Mouse (Mus musculus): ENCODE measurements around the gene Pik3ca.
A peak's percentile ranks its signal among the peaks of the same experiment; 100 is the strongest.

The Pik3ca gene

DNA sequence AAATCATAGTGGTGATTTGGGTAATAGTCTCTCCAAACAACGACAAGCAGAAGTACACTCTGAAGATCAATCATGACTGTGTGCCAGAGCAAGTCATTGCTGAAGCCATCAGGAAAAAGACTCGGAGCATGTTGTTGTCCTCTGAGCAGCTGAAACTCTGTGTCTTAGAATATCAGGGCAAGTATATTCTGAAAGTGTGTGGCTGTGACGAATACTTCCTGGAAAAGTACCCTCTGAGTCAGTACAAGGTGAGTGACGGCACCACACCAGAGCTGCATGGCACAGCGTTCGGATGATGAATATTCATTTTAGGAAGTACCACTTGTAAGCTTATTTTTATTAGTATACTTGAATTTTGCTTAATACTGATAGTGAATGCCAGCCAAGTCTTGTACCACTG lies 40.3 kb downstream of the Pik3ca start:
- no peak for DNase-seq (ENCODE audit: extremely low read depth, insufficient read length, low spot score)

DNA sequence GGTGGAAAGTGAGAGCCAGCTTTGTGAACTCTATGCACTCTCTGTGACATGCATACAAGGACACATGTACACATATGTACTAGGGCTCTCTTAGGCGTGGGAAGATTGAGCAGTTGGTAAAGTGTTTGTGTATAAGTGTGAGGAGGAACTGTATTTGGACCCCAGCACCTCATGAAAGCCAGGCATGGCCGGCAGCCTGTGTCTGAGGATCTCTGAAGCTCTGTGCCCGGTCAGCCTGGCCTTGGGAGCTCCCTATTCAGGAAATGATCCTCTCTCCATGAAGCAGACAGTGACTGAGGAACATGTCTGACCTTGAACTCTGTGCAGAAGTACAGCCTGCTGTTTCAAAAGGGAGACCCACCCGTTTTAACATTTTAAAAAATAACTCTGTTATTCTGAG lies 41.2 kb downstream of the Pik3ca start:
- DNase-seq (ENCODE audit: extremely low read depth, insufficient read length, low spot score) = no peak

GRCm38 (mm10) chr3:32441710-32442109 lies 44.2 kb downstream of the Pik3ca start:
- DNase-seq (ENCODE audit: extremely low read depth, insufficient read length, low spot score) = no peak

DNA sequence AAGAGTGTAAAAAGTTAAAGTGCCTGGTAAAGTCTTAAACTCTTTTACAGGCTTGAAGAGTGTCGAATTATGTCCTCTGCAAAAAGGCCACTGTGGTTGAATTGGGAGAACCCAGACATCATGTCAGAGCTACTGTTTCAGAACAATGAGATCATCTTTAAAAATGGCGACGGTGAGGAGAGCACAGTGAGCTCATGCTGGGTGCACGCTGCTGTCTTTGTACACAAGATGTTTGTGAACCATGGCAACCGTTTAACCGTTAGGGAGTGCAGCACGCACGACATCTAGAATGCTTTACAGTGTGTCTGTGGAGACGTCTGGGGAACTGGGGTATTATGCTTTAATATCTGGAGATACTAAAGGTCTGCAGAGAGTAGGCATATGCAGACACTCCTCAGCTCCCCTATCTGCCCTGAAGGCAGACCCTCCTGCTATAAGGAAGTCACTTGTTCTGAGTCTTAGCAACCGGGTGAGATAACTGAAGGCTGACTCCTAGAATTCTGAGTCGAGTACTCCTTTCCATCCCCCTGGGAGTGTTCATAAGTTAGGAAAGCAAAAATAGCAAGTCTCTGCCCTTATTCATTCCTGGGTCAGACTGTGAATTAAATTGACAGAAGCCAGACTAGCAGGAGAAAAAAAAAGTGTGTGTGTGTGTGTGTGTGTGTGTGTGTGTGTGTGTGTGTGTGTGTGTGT lies 57.0 kb downstream of the Pik3ca start:
- no peak for DNase-seq (ENCODE audit: extremely low read depth, insufficient read length, low spot score)

DNA sequence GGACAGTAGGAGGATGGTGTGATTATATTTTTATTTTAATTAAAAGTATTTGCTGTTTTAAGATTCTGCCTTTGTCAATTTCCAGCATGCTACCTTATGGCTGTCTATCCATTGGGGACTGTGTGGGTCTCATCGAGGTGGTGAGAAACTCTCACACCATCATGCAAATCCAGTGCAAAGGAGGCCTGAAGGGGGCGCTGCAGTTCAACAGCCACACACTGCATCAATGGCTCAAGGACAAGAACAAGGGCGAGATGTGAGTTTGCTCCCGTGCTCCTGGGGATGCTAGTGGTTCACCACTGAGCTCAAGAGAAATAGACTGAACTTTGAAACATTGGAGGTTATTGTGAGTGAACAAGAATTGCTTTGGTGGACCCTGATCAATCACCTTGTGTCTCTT lies 62.3 kb downstream of the Pik3ca start:
- DNase-seq (ENCODE audit: extremely low read depth, insufficient read length, low spot score) = peak; percentile 36

DNA sequence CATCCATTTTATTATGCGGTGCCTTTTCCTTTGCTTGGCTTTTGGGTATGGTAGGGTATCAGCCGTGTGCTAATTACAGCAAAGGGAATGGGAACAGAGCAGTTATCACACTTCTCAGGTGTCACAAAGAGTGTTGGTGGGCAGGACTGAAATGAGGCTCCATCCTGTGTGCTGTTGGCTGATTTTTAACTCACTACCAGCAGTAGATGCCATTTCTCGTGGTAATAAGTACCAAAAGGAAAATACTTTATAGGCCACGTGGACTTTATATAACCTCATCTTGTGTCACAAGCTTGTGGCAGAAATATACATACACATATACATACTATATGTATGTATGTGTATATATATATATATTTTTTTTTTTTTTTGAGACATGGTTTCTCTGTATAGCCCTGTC lies 69.8 kb downstream of the Pik3ca start:
- DNase-seq (ENCODE audit: extremely low read depth, insufficient read length, low spot score) = no peak

GRCm38 (mm10) chr3:32468411-32468810 lies 70.9 kb downstream of the Pik3ca start:
- DNase-seq (ENCODE audit: extremely low read depth, insufficient read length, low spot score) = no peak

DNA sequence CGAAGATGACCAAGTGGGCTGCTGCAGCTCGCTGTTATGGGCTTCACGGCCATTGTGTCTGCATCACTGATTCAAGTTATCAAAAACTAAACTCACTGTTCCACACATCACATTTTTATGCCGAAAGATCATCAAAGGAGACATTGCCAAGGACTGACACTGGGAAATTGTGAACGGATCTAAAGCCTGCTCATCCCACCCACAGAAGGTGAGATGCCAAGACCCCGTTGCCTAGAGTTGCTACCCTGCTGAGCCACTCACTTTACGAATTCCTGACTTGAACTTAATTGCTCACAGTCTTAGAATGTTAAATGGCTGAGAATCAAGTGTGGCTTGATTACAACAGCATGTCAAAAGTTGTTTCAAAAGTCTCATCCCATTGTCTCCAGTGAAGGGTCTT lies 73.0 kb downstream of the Pik3ca start:
- no peak for DNase-seq (ENCODE audit: extremely low read depth, insufficient read length, low spot score)

DNA sequence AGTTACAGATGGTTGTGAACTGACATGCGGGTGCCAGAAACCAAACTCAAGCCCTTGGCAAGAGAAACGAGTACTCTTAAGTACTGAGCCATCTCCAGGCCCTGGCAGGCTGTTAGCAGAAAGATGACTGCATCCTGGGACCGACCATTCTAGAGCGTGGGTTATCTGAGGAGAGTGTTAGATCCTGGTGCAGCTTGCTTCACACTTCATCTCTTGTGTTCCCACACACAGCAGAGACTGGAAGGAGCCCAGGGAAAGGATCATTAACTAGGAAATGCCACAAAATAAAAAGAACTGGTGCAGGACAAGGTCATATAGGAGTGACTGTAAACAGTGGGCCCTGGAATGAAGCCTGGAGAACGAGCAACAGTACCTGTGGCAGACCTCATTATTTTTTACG lies 73.6 kb downstream of the Pik3ca start:
- no peak for DNase-seq (ENCODE audit: extremely low read depth, insufficient read length, low spot score)

DNA sequence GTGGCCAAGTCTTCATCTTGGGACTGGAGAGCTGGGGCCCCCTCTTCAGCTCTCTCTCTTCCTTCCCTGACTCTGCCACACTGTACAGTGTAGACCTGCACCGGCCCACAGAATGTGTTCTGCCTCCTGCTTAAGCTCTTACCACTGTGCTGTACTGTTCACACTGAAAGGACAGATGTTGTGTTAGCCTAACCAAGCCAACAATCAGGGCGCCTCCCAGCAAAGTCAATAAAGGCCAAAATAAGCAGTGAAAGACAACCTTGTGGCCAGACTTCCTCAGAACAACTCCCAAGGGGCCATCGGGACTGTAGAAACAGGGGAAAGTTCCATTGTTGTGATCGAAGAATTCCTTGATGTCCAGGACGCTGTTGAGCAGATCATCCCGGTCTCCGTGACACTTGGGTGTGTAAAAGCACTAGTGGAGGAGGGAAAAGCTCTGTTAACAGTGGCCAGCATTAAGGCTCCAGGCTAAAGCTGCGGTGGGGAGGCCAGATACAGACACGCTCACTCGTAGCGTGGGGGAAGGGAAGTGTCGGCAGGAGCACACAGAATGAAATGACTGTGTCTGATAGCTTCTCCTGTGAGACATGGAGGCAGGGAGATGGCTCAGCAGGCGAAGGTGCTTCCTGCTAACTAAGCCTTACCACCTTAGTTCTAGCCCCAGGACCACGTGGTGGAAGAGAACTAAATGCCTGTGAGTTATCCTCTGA lies 74.9 kb downstream of the Pik3ca start:
- no peak for DNase-seq (ENCODE audit: extremely low read depth, insufficient read length, low spot score)

GRCm38 (mm10) chr3:32473184-32473583 lies 75.7 kb downstream of the Pik3ca start:
- no peak for DNase-seq (ENCODE audit: extremely low read depth, insufficient read length, low spot score)

DNA sequence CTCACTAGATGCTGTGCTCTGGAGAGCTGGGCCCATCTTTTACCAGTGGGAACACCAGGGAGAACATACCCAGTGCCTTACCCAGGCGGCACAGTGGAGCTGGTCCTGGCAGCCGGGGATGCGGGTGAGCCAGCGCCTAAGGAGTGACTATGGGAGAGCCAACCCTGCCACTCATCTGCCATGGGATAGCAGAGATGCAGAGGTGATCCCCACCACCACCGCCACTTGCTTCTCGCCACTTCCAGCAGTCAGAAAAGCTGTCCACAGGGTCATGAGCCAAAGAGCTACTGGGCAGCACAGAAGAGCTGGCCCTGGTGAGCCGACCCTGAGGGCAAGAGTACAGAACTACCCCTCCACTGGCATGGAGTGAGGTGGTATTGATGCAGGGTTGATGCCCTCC lies 82.5 kb downstream of the Pik3ca start:
- DNase-seq (ENCODE audit: extremely low read depth, insufficient read length, low spot score) = no peak

DNA sequence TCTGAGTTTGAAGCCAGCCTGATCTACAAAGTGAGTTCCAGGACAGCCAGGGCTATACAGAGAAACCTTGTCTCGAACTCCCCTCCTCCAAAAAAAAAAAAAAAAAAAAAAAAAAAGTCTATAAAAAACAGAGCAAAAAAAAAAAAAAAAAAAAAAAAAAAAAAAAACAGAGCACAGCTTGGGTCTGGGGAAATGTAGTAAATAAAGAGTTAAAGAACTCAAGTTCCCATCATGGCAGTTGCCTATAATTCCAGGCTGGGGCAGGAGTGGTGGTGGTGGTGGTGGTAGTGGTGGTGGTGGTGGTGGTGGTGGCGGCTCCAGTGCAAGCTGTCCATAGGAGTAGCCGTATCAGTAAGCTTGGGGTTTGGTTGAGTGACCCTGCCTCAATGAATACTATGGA lies 85.6 kb downstream of the Pik3ca start:
- no peak for DNase-seq (ENCODE audit: extremely low read depth, insufficient read length, low spot score)

DNA sequence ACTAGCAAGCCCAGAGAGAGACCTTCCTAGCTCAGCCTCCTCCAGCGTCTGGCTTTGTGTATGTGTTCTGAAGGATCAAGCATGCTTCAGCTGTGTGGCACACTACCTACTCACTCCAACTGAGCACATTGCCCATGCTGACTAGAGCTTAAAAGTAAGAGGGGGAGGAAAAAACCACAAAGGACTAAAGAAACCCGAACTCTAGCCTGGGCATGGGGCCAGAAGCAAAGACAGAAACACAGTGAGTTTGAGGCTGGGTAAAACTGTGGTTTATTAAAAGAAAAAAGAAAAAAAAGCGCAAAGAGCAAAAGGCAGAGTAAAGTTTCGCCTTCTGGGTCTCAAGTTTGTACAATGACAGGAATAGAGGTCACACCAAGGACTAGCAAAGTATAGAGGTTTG lies 89.1 kb downstream of the Pik3ca start:
- peak; percentile 71 for DNase-seq (ENCODE audit: extremely low read depth, insufficient read length, low spot score)

DNA sequence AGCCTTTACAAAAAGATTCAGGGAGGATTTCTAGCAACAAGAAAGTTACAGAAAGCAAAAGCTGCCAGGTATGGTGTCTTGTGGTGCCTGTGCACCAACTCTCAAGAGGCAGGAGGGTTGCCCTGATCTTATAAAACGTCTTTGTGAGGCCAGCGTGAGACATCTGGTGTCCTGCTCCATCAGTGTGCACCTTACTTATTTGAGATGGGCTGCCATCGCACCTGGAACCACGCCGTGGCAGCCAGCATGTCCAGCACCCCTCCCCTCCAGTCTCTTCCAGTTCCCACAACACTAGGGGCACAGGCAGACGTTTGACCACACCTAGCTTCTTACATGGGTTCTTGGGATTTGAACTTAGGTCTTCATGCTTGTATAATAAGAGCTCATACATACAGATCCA lies 90.7 kb downstream of the Pik3ca start:
- no peak for DNase-seq (ENCODE audit: extremely low read depth, insufficient read length, low spot score)

GRCm38 (mm10) chr3:32490076-32490927 lies 92.8 kb downstream of the Pik3ca start:
- DNase-seq (ENCODE audit: extremely low read depth, insufficient read length, low spot score) = no peak

DNA sequence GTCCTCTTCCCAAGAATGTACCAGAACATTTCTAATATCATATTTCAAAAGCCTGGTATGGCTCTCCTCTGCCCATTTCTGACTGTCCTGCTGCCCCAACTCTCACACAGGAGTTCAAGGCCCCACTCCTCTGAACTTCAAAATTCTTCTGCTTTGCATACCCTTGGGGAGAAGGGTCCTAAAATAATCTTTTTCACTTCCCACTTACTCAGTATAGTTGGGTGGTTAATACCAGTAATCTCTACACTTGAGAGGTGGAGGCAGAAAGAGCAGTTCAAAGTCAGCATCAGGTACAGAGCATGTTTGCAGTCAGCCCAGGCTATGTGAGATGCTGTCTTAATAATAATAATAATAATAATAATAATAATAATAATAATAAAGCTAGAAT lies 93.5 kb downstream of the Pik3ca start:
- no peak for DNase-seq (ENCODE audit: extremely low read depth, insufficient read length, low spot score)

DNA sequence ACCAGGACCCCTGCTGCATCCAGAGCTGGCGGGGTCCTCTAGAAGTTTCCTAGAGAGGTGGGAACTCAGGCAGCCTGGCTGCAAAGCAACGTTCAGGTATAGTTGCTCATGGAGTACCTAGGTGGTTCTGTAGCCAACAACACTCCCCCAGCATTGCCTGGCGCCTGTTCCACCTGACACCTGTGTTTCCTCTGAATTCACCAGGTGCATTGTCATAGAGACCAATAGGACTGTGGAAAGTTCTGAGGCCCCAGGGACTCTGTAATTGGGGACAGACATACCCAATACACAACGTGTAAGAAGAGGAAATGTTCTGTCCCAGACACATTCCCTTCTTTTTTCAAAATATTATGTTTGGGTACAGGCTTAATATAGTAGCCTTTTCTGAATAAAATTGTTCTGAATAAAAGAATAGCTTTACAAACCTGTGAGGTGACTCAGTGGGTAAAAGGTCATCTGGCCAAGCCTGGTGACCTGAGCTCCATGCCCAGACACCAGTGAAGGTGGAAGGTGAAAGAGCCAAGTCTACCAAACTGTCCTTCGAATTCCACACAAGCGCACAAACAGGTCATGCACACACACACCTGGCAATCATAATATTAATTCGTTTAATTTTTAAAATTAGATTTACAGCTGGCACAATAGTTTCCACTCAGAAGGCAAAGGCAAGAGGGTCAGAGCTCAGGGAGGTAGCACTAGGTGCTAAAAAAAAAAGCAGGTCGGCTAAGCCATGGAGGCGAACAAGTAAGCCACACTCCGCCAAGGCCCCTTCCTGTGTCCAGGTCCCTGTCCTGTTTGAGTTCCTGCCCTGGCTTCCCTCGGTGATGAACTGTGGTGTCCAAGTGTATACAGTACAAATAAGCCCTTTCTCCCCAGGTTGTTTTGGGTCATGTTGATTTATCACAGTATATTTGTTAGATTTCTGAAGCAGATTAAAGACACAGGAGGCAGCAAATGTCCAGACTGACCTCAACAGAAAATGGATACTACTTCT lies 94.9 kb downstream of the Pik3ca start, which contains the start of gene Kcnmb3:
Gene Kcnmb3, minus strand, starts transcription at position 135 of the 994 bp plus-strand sequence.
- no peak for DNase-seq (ENCODE audit: extremely low read depth, insufficient read length, low spot score)

DNA sequence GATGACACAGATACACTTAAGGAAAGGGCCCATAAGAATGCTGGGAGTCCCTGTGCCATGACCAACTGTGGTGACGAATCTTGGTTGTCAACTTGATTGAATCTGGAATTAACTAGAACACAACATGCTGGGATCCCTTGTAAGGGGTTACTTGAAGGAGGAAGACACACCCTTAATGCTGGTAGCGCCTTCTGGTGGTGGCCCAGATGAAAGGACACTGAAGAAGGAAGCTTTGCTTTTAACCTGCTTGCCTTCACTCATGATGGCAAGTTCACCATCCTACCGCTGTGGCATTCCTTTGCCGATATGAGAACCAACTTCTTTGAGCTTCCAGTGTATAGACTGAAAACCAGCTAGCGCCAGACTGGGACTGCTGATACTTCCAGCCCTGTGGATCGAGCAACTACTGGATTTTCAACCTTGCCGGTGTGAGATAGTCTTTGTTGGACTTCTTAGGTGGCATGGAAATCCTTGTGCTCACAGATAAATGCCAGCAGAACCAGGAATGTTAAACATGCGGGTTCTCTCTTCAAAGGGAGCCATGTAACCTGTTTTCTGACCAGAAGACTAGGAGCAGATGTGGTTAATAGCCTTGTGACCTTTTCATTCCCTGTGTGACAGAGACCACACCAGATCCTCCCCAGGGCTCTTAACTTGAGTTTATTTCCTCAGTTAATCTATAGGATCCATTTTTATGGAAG lies 97.1 kb downstream of the Pik3ca start:
- no peak for DNase-seq (ENCODE audit: extremely low read depth, insufficient read length, low spot score)
